Mouse (Mus musculus): ENCODE measurements at regions not wholly inside any gene's neighbourhood (a gene's known extent, or its start where the extent isn't known, plus 50 kb on each side); places are given as distances from the start of the nearest gene placed in this dataset.
A peak's percentile ranks its signal among the peaks of the same experiment; 100 is the strongest.

- H3K4me1 ChIP-seq (ENCODE audit: control insufficient read depth, insufficient read depth, low read depth, low read length), result no peaks in the 10 kb centered on the region
- H3K9ac ChIP-seq (ENCODE audit: low read depth, low read length), result no peak overlapping the region
- no peak overlapping the region for H3K4me2 ChIP-seq (ENCODE audit: low read length)
- no peak overlapping the region for H3K27ac ChIP-seq (ENCODE audit: low read depth, low read length)
- H3K9me3 ChIP-seq (ENCODE audit: control insufficient read depth, low read length), result no peaks in the 10 kb centered on the region
- WGBS, result 84% methylated on average over 3 of the region's 3 CpGs
- ATAC-seq, result no peak
- no peaks in the 10 kb centered on the region for H3K36me3 ChIP-seq (ENCODE audit: control insufficient read depth, insufficient read depth, low read length)
- H3K4me3 ChIP-seq (ENCODE audit: low read length), result no peak overlapping the region
- H3K27me3 ChIP-seq (replicated peaks; ENCODE audit: control insufficient read depth, insufficient read depth, low read length), result no peaks in the 10 kb centered on the region
Observed at GRCm38 (mm10) chr8:49845575-49845974, 1001.8 kb upstream of the Tenm3 start.

GRCm38 (mm10) chr8:49831970-49832369 is 988.2 kb upstream of the Tenm3 start:
- no peaks in the 10 kb centered on the region for H3K27me3 ChIP-seq (replicated peaks; ENCODE audit: control insufficient read depth, insufficient read depth, low read length)

GRCm38 (mm10) chr8:49829345-49829744 is 985.6 kb upstream of the Tenm3 start:
- no peaks in the 10 kb centered on the region for H3K36me3 ChIP-seq (ENCODE audit: control insufficient read depth, insufficient read depth, low read length)
- WGBS, result 29% methylated on average over 2 of the region's 2 CpGs
- no peak overlapping the region for H3K4me2 ChIP-seq (ENCODE audit: low read length)
- H3K27me3 ChIP-seq (replicated peaks; ENCODE audit: control insufficient read depth, insufficient read depth, low read length), result no peaks in the 10 kb centered on the region
- no peak overlapping the region for H3K27ac ChIP-seq (ENCODE audit: low read depth, low read length)
- no peak overlapping the region for H3K4me3 ChIP-seq (ENCODE audit: low read length)
- no peaks in the 10 kb centered on the region for H3K4me1 ChIP-seq (ENCODE audit: control insufficient read depth, insufficient read depth, low read depth, low read length)
- H3K9me3 ChIP-seq (ENCODE audit: control insufficient read depth, low read length), result no peaks in the 10 kb centered on the region
- no peak overlapping the region for H3K9ac ChIP-seq (ENCODE audit: low read depth, low read length)
- peak; percentile 63; the same call in 1 of the 2 replicates for ATAC-seq

More at GRCm38 (mm10) chr8:49831970-49832369, 988.2 kb upstream of the Tenm3 start:
- no peaks in the 10 kb centered on the region for H3K36me3 ChIP-seq (ENCODE audit: control insufficient read depth, insufficient read depth, low read length)
- no peak overlapping the region for H3K9ac ChIP-seq (ENCODE audit: low read depth, low read length)
- H3K27ac ChIP-seq (ENCODE audit: low read depth, low read length), result no peak overlapping the region
- H3K4me2 ChIP-seq (ENCODE audit: low read length), result no peak overlapping the region
- no peaks in the 10 kb centered on the region for H3K9me3 ChIP-seq (ENCODE audit: control insufficient read depth, low read length)
- ATAC-seq, result no peak
- no peak overlapping the region for H3K4me3 ChIP-seq (ENCODE audit: low read length)
- no peaks in the 10 kb centered on the region for H3K4me1 ChIP-seq (ENCODE audit: control insufficient read depth, insufficient read depth, low read depth, low read length)

GRCm38 (mm10) chr8:49826231-49826630 is 982.5 kb upstream of the Tenm3 start:
- H3K4me2 ChIP-seq (ENCODE audit: low read length), result no peak overlapping the region
- no peak overlapping the region for H3K4me3 ChIP-seq (ENCODE audit: low read length)
- H3K9me3 ChIP-seq (ENCODE audit: control insufficient read depth, low read length), result no peaks in the 10 kb centered on the region
- no peaks in the 10 kb centered on the region for H3K27me3 ChIP-seq (replicated peaks; ENCODE audit: control insufficient read depth, insufficient read depth, low read length)
- no peak for ATAC-seq
- H3K36me3 ChIP-seq (ENCODE audit: control insufficient read depth, insufficient read depth, low read length), result no peaks in the 10 kb centered on the region
- H3K9ac ChIP-seq (ENCODE audit: low read depth, low read length), result no peak overlapping the region
- H3K4me1 ChIP-seq (ENCODE audit: control insufficient read depth, insufficient read depth, low read depth, low read length), result no peaks in the 10 kb centered on the region
- no peak overlapping the region for H3K27ac ChIP-seq (ENCODE audit: low read depth, low read length)

GRCm38 (mm10) chr8:49825000-49825399 is 981.2 kb upstream of the Tenm3 start:
- WGBS, result 68% methylated on average over 5 of the region's 5 CpGs

DNA sequence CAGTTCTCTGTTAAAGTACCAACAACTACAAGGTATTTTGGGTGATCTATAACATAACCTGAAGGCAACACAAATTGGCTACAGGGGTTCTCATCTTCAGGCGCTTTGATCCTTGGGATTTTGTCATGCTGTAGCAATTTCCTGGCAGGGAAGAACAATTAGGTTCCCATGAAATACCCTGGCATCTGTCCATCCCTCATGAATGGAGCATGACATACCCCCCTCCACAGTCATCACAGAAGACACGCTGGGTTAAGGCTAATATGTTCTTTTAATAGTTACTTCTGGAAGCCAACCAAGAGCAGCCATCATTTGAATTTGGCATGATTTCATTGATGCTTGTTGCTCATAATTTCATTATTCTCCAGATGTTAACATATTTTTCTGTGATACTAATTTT is 979.0 kb upstream of the Tenm3 start:
- 45% methylated on average over 2 of the region's 2 CpGs for WGBS
- no peak overlapping the region for H3K9ac ChIP-seq (ENCODE audit: low read depth, low read length)
- H3K27ac ChIP-seq (ENCODE audit: low read depth, low read length), result no peak overlapping the region

More at GRCm38 (mm10) chr8:49825000-49825399, 981.2 kb upstream of the Tenm3 start:
- H3K27me3 ChIP-seq (replicated peaks; ENCODE audit: control insufficient read depth, insufficient read depth, low read length), result no peaks in the 10 kb centered on the region
- H3K9me3 ChIP-seq (ENCODE audit: control insufficient read depth, low read length), result no peaks in the 10 kb centered on the region
- no peak overlapping the region for H3K9ac ChIP-seq (ENCODE audit: low read depth, low read length)
- H3K27ac ChIP-seq (ENCODE audit: low read depth, low read length), result no peak overlapping the region
- H3K4me3 ChIP-seq (ENCODE audit: low read length), result no peak overlapping the region
- no peaks in the 10 kb centered on the region for H3K4me1 ChIP-seq (ENCODE audit: control insufficient read depth, insufficient read depth, low read depth, low read length)
- H3K36me3 ChIP-seq (ENCODE audit: control insufficient read depth, insufficient read depth, low read length), result no peaks in the 10 kb centered on the region
- no peak overlapping the region for H3K4me2 ChIP-seq (ENCODE audit: low read length)
- peak; percentile 60 for ATAC-seq

GRCm38 (mm10) chr8:49799236-49799635 is 955.5 kb upstream of the Tenm3 start:
- H3K36me3 ChIP-seq (ENCODE audit: control insufficient read depth, insufficient read depth, low read length), result no peaks in the 10 kb centered on the region
- H3K9me3 ChIP-seq (ENCODE audit: control insufficient read depth, low read length), result no peaks in the 10 kb centered on the region
- 71% methylated on average over 2 of the region's 2 CpGs for WGBS
- H3K27ac ChIP-seq (ENCODE audit: low read depth, low read length), result no peak overlapping the region
- H3K4me3 ChIP-seq (ENCODE audit: low read length), result no peak overlapping the region
- H3K4me1 ChIP-seq (ENCODE audit: control insufficient read depth, insufficient read depth, low read depth, low read length), result no peaks in the 10 kb centered on the region
- no peak overlapping the region for H3K4me2 ChIP-seq (ENCODE audit: low read length)
- no peak for ATAC-seq
- no peaks in the 10 kb centered on the region for H3K27me3 ChIP-seq (replicated peaks; ENCODE audit: control insufficient read depth, insufficient read depth, low read length)
- no peak overlapping the region for H3K9ac ChIP-seq (ENCODE audit: low read depth, low read length)

More for the DNA sequence above, 979.0 kb upstream of the Tenm3 start:
- ATAC-seq, result no peak
- Histone ChIP-seq H3K9me3 (ENCODE audit: control insufficient read depth, low read length) (no peaks in the 10 kb centered on the region), H3K36me3 (ENCODE audit: control insufficient read depth, insufficient read depth, low read length) (no peaks in the 10 kb centered on the region), H3K4me3 (ENCODE audit: low read length) (no peak overlapping the region), H3K27me3 (replicated peaks; ENCODE audit: control insufficient read depth, insufficient read depth, low read length) (no peaks in the 10 kb centered on the region), H3K4me2 (ENCODE audit: low read length) (no peak overlapping the region), H3K4me1 (ENCODE audit: control insufficient read depth, insufficient read depth, low read depth, low read length) (no peaks in the 10 kb centered on the region)

DNA sequence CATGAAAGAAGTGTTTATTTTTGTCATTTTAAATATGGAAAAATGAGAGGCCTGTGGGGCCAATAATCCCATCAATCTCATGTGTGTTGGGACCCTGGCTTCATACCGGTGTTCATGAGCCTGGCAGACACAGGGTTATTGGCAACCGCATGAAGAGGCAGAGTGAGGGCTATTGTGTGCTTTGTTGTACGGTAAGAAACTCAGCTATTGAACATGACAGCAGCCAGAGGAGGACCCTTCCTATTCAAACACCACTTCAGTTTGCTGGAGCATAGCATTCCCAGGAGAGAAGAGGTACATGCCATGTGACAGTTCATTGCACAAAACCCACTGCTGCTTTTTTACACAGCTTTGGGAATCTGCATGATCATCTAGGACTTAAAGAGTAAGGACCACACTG is 953.0 kb upstream of the Tenm3 start:
- ATAC-seq, result no peak
- Histone ChIP-seq H3K4me2 (ENCODE audit: low read length) (no peak overlapping the region), H3K27me3 (replicated peaks; ENCODE audit: control insufficient read depth, insufficient read depth, low read length) (no peaks in the 10 kb centered on the region), H3K27ac (ENCODE audit: low read depth, low read length) (no peak overlapping the region), H3K4me3 (ENCODE audit: low read length) (no peak overlapping the region), H3K9ac (ENCODE audit: low read depth, low read length) (no peak overlapping the region), H3K9me3 (ENCODE audit: control insufficient read depth, low read length) (no peaks in the 10 kb centered on the region), H3K4me1 (ENCODE audit: control insufficient read depth, insufficient read depth, low read depth, low read length) (no peaks in the 10 kb centered on the region), H3K36me3 (ENCODE audit: control insufficient read depth, insufficient read depth, low read length) (no peaks in the 10 kb centered on the region)
- 26% methylated on average over 3 of the region's 3 CpGs for WGBS

DNA sequence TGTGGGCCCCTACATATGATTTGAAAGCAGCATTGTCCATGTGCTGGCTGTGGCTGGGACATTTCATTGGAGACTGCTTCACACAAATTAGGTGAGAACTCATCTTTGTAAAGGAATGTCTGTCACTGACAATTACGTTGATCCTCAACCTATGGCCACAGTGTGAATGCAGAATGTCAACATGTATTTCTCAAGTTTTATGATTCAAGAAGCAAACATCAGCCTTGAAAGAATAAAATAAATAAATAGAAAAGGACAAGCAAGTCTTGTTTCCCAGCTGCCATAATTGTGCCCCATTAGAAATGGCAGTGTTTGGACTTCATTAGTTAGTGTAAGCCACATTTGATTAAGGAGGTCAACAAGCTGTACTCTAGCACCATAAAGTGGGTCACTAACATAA is 950.7 kb upstream of the Tenm3 start:
- Histone ChIP-seq H3K27ac (ENCODE audit: low read depth, low read length) (no peak overlapping the region), H3K4me3 (ENCODE audit: low read length) (no peak overlapping the region), H3K4me1 (ENCODE audit: control insufficient read depth, insufficient read depth, low read depth, low read length) (no peaks in the 10 kb centered on the region), H3K36me3 (ENCODE audit: control insufficient read depth, insufficient read depth, low read length) (no peaks in the 10 kb centered on the region), H3K9ac (ENCODE audit: low read depth, low read length) (no peak overlapping the region), H3K4me2 (ENCODE audit: low read length) (no peak overlapping the region), H3K9me3 (ENCODE audit: control insufficient read depth, low read length) (no peaks in the 10 kb centered on the region), H3K27me3 (replicated peaks; ENCODE audit: control insufficient read depth, insufficient read depth, low read length) (no peaks in the 10 kb centered on the region)
- no peak for ATAC-seq
- 89% methylated on average over 1 of the region's 1 CpGs for WGBS

DNA sequence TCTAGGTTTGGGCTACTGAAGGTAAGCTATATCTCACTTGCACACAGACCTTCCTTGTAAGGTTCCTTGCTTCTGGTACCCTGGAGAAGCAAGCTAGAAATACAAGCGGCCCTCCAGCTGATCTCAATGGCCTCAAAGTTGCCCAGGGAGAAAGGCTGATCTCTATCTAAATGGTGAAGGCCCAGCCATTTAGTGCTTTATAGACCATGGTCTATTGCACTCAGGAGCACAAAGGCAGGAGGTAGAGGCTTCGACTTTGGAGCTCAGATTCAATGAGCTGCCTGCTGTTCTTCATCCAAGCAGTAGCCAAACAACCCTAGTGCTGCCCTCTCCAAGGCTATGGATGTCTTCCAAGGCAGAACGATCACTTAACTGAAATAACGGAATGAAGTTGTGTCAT is 926.1 kb upstream of the Tenm3 start:
- 41% methylated on average over 4 of the region's 4 CpGs for WGBS
- H3K4me2 ChIP-seq (ENCODE audit: low read length), result no peak overlapping the region
- H3K27me3 ChIP-seq (replicated peaks; ENCODE audit: control insufficient read depth, insufficient read depth, low read length), result no peaks in the 10 kb centered on the region
- no peaks in the 10 kb centered on the region for H3K9me3 ChIP-seq (ENCODE audit: control insufficient read depth, low read length)
- H3K36me3 ChIP-seq (ENCODE audit: control insufficient read depth, insufficient read depth, low read length), result no peaks in the 10 kb centered on the region
- no peaks in the 10 kb centered on the region for H3K4me1 ChIP-seq (ENCODE audit: control insufficient read depth, insufficient read depth, low read depth, low read length)
- no peak overlapping the region for H3K9ac ChIP-seq (ENCODE audit: low read depth, low read length)
- H3K27ac ChIP-seq (ENCODE audit: low read depth, low read length), result no peak overlapping the region
- no peak overlapping the region for H3K4me3 ChIP-seq (ENCODE audit: low read length)
- no peak for ATAC-seq

Measured in hindbrain, embryonic 16.5 days (tissue).